Mouse (Mus musculus) E14TG2a.4 (cell line): Measurements from ENCODE around the gene Adcy3.

Experiments
- CTCF ChIP-seq: conservative IDR thresholded peaks from 2 replicates; pipeline ENCODE4 v1.5.1; 2014; ENCODE audit warnings: low read length
- NANOG ChIP-seq: IDR thresholded peaks from 2 replicates; pipeline ENCODE4 v1.6.1; 2014; ENCODE audit warnings: borderline replicate concordance, low read length, mixed read lengths
- POU5F1 ChIP-seq: IDR thresholded peaks from 2 replicates; pipeline ENCODE4 v1.6.1; 2014; ENCODE audit warnings: low read length, borderline replicate concordance

DNA sequence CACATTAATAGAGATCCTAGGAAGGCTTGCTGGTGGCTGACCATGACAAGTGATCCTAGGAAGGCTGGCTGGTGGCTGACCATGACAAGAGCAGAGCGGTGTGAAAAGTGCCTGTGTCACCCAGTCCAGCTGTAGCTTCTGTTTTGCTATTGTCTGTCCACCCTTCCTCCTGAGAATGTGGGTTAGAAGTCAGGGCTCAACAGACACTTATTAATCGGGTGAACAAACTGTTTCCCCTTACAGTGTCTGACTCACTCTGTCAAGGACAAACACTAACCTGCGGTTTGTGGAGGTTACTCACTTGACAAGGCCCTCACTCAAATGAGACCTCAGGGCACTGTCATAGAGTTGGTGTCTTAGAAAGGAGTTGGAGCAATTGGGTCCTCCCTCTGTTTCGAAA, 65.8 kb downstream of the Adcy3 start:
- TF ChIP-seq CTCF, result no peak
- no peak for TF ChIP-seq NANOG
- no peak for TF ChIP-seq POU5F1
